Mouse (Mus musculus): ENCODE results near the gene Gm16253. TPM values are rescaled to one million over a fixed set of nuclear protein-coding genes. Genes with fewer than 3 reads are reported as not detected.

Gene Gm16253
- polyA plus RNA-seq, 1 experiment from 2014 or later = 0.46 TPM

GRCm38 (mm10) chr3:96583386-96583785 lies 6.6 kb downstream of the Gm16253 start:
- 94% methylated on average over 5 of the region's 5 CpGs for WGBS
- Histone ChIP-seq H3K36me3 (ENCODE audit: control insufficient read depth, insufficient read depth, low read length) (no peaks in the 10 kb centered on the region), H3K27me3 (ENCODE audit: control insufficient read depth, insufficient read depth, low read length) (no peaks in the 10 kb centered on the region), H3K4me3 (ENCODE audit: low read depth, low read length) (no peak overlapping the region), H3K4me1 (replicated peaks; ENCODE audit: control insufficient read depth, insufficient read depth, low read length) (no peaks in the 10 kb centered on the region; the same call in 1 of the 2 replicates), H3K27ac (ENCODE audit: low read depth, low read length) (no peak overlapping the region), H3K4me2 (replicated peaks; ENCODE audit: low read depth, low read length) (no peak overlapping the region), H3K9me3 (ENCODE audit: control insufficient read depth, low read length) (no peaks in the 10 kb centered on the region), H3K9ac (ENCODE audit: low read depth, low read length) (no peak overlapping the region)
- no peak for DNase-seq (ENCODE audit: low spot score)
- no peak for ATAC-seq (ENCODE audit: low FRiP score)

- Histone ChIP-seq H3K27ac (ENCODE audit: low read depth, low read length) (no peak overlapping the region), H3K36me3 (ENCODE audit: control insufficient read depth, insufficient read depth, low read length) (no peaks in the 10 kb centered on the region), H3K4me2 (replicated peaks; ENCODE audit: low read depth, low read length) (no peak overlapping the region), H3K9ac (ENCODE audit: low read depth, low read length) (no peak overlapping the region), H3K27me3 (ENCODE audit: control insufficient read depth, insufficient read depth, low read length) (peaks cover 2% of the 10 kb centered on the region; the same call in 1 of the 2 replicates), H3K4me3 (ENCODE audit: low read depth, low read length) (no peak overlapping the region), H3K4me1 (replicated peaks; ENCODE audit: control insufficient read depth, insufficient read depth, low read length) (no peaks in the 10 kb centered on the region), H3K9me3 (ENCODE audit: control insufficient read depth, low read length) (no peaks in the 10 kb centered on the region)
- DNase-seq (ENCODE audit: low spot score) = no peak
- 78% methylated on average over 4 of the region's 4 CpGs for WGBS
- no peak for ATAC-seq (ENCODE audit: low FRiP score)
These were observed 13.9 kb downstream of the Gm16253 start for GRCm38 (mm10) chr3:96590657-96591056.

GRCm38 (mm10) chr3:96593374-96593773 lies 16.6 kb downstream of the Gm16253 start:
- H3K36me3 ChIP-seq (ENCODE audit: control insufficient read depth, insufficient read depth, low read length) = no peaks in the 10 kb centered on the region
- DNase-seq (ENCODE audit: low spot score) (peak; percentile 43), ATAC-seq (ENCODE audit: low FRiP score) (no peak)
- no peaks in the 10 kb centered on the region for H3K9me3 ChIP-seq (ENCODE audit: control insufficient read depth, low read length)
- 1% methylated on average over 10 of the region's 10 CpGs for WGBS
- H3K4me3 ChIP-seq (ENCODE audit: low read depth, low read length) = peak overlapping the region; percentile 47
- peaks cover 14% of the 10 kb centered on the region; the same call in 1 of the 2 replicates for H3K27me3 ChIP-seq (ENCODE audit: control insufficient read depth, insufficient read depth, low read length)
- H3K9ac ChIP-seq (ENCODE audit: low read depth, low read length) = peak overlapping the region; percentile 54
- peaks cover 16% of the 10 kb centered on the region for H3K4me1 ChIP-seq (replicated peaks; ENCODE audit: control insufficient read depth, insufficient read depth, low read length)
- H3K4me2 ChIP-seq (replicated peaks; ENCODE audit: low read depth, low read length) = peak overlapping the region; percentile 62
- peak overlapping the region; percentile 51; the same call in 1 of the 2 replicates for H3K27ac ChIP-seq (ENCODE audit: low read depth, low read length)

- Histone ChIP-seq H3K36me3 (ENCODE audit: control insufficient read depth, insufficient read depth, low read length) (no peaks in the 10 kb centered on the region), H3K9me3 (ENCODE audit: control insufficient read depth, low read length) (no peaks in the 10 kb centered on the region), H3K27ac (ENCODE audit: low read depth, low read length) (peak within 1 kb of the TSS; percentile 51; the same call in 1 of the 2 replicates), H3K27me3 (ENCODE audit: control insufficient read depth, insufficient read depth, low read length) (peaks cover 16% of the 10 kb centered on the region; the same call in 1 of the 2 replicates), H3K4me3 (ENCODE audit: low read depth, low read length) (peak within 1 kb of the TSS; percentile 47), H3K9ac (ENCODE audit: low read depth, low read length) (peak within 1 kb of the TSS; percentile 54), H3K4me2 (replicated peaks; ENCODE audit: low read depth, low read length) (peak within 1 kb of the TSS; percentile 62), H3K4me1 (replicated peaks; ENCODE audit: control insufficient read depth, insufficient read depth, low read length) (peaks cover 19% of the 10 kb centered on the region)
- ATAC-seq (ENCODE audit: low FRiP score) (peak; percentile 86), DNase-seq (ENCODE audit: low spot score) (peak; percentile 93)
- under 1% methylated on average over 36 of the region's 38 CpGs for WGBS
These were observed 17.2 kb downstream of the Gm16253 start, which contains the start of gene Polr3gl for GRCm38 (mm10) chr3:96593790-96594560. Gene Polr3gl (minus strand): TSS chr3:96594181.

- H3K27ac ChIP-seq (ENCODE audit: low read depth, low read length) = no peak overlapping the region
- no peak for DNase-seq (ENCODE audit: low spot score)
- H3K4me1 ChIP-seq (replicated peaks; ENCODE audit: control insufficient read depth, insufficient read depth, low read length) = peaks cover 19% of the 10 kb centered on the region
- no peak overlapping the region for H3K4me2 ChIP-seq (replicated peaks; ENCODE audit: low read depth, low read length)
- no peak for ATAC-seq (ENCODE audit: low FRiP score)
- H3K9me3 ChIP-seq (ENCODE audit: control insufficient read depth, low read length) = no peaks in the 10 kb centered on the region
- H3K4me3 ChIP-seq (ENCODE audit: low read depth, low read length) = no peak overlapping the region
- no peaks in the 10 kb centered on the region for H3K36me3 ChIP-seq (ENCODE audit: control insufficient read depth, insufficient read depth, low read length)
- H3K27me3 ChIP-seq (ENCODE audit: control insufficient read depth, insufficient read depth, low read length) = peaks cover 16% of the 10 kb centered on the region; the same call in 1 of the 2 replicates
- WGBS = 79% methylated on average over 5 of the region's 5 CpGs
- no peak overlapping the region for H3K9ac ChIP-seq (ENCODE audit: low read depth, low read length)
These were observed 18.1 kb downstream of the Gm16253 start for GRCm38 (mm10) chr3:96594851-96595250.

- Histone ChIP-seq H3K9me3 (ENCODE audit: control insufficient read depth, low read length) (no peaks in the 10 kb centered on the region), H3K36me3 (ENCODE audit: control insufficient read depth, insufficient read depth, low read length) (no peaks in the 10 kb centered on the region), H3K4me3 (ENCODE audit: low read depth, low read length) (no peak overlapping the region), H3K4me1 (replicated peaks; ENCODE audit: control insufficient read depth, insufficient read depth, low read length) (peaks cover 19% of the 10 kb centered on the region), H3K27me3 (ENCODE audit: control insufficient read depth, insufficient read depth, low read length) (peaks cover 16% of the 10 kb centered on the region; the same call in 1 of the 2 replicates), H3K9ac (ENCODE audit: low read depth, low read length) (no peak overlapping the region), H3K27ac (ENCODE audit: low read depth, low read length) (no peak overlapping the region), H3K4me2 (replicated peaks; ENCODE audit: low read depth, low read length) (no peak overlapping the region)
- ATAC-seq (ENCODE audit: low FRiP score) = no peak
- WGBS = 26% methylated on average over 6 of the region's 6 CpGs
- DNase-seq (ENCODE audit: low spot score) = peak; percentile 18
These were observed 18.9 kb downstream of the Gm16253 start for GRCm38 (mm10) chr3:96595661-96596060.

- peak within 1 kb of the TSS; percentile 90 for H3K4me2 ChIP-seq (replicated peaks; ENCODE audit: low read depth, low read length)
- ATAC-seq (ENCODE audit: low FRiP score) = no peak
- peak; percentile 38 for DNase-seq (ENCODE audit: low spot score)
- H3K27ac ChIP-seq (ENCODE audit: low read depth, low read length) = no peak within 1 kb of the TSS; the same call in 1 of the 2 replicates
- WGBS = under 1% methylated on average over 16 of the region's 23 CpGs
- H3K9ac ChIP-seq (ENCODE audit: low read depth, low read length) = peak within 1 kb of the TSS; percentile 72
- no peaks in the 10 kb centered on the region for H3K9me3 ChIP-seq (ENCODE audit: control insufficient read depth, low read length)
- H3K36me3 ChIP-seq (ENCODE audit: control insufficient read depth, insufficient read depth, low read length) = no peaks in the 10 kb centered on the region
- peaks cover 16% of the 10 kb centered on the region; the same call in 1 of the 2 replicates for H3K27me3 ChIP-seq (ENCODE audit: control insufficient read depth, insufficient read depth, low read length)
- H3K4me3 ChIP-seq (ENCODE audit: low read depth, low read length) = peak within 1 kb of the TSS; percentile 39
- H3K4me1 ChIP-seq (replicated peaks; ENCODE audit: control insufficient read depth, insufficient read depth, low read length) = peaks cover 19% of the 10 kb centered on the region
These were observed 19.5 kb downstream of the Gm16253 start, which contains the start of gene Ankrd34a for GRCm38 (mm10) chr3:96596228-96596707. Gene Ankrd34a (plus strand): TSS chr3:96596636.

- 0% methylated on average over 10 of the region's 12 CpGs for WGBS
- Histone ChIP-seq H3K4me1 (replicated peaks; ENCODE audit: control insufficient read depth, insufficient read depth, low read length) (peaks cover 19% of the 10 kb centered on the region), H3K27me3 (ENCODE audit: control insufficient read depth, insufficient read depth, low read length) (peaks cover 16% of the 10 kb centered on the region; the same call in 1 of the 2 replicates), H3K4me2 (replicated peaks; ENCODE audit: low read depth, low read length) (peak overlapping the region; percentile 90), H3K9me3 (ENCODE audit: control insufficient read depth, low read length) (no peaks in the 10 kb centered on the region), H3K36me3 (ENCODE audit: control insufficient read depth, insufficient read depth, low read length) (no peaks in the 10 kb centered on the region), H3K27ac (ENCODE audit: low read depth, low read length) (no peak overlapping the region), H3K4me3 (ENCODE audit: low read depth, low read length) (peak overlapping the region; percentile 39), H3K9ac (ENCODE audit: low read depth, low read length) (peak overlapping the region; percentile 72)
- ATAC-seq (ENCODE audit: low FRiP score) (no peak), DNase-seq (ENCODE audit: low spot score) (peak; percentile 34)
These were observed 20.1 kb downstream of the Gm16253 start for GRCm38 (mm10) chr3:96596855-96597254.

Measured in hindbrain, embryonic 11.5 days (tissue).